Mouse (Mus musculus): ENCODE results near the gene Tnfrsf14.

Gene Tnfrsf14

DNA sequence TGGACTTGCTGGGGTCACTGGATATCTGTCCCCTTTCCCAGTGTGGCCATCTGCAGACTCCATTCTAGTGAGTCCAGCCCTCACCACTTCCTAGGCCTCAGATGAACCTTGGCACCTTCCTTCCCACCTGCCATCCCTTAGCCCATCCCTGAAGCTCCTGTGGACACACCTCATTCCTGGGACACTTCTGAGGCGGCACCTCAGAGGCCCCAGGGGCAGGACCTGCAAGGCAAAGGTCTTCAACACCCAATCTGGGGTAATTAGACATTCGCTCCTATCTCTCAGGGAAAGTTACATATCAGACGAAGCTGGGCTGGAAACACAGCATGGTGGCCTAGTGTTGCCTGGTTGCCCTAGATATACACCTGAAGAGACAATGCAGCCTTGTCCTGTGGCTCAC is 13.7 kb downstream of the Tnfrsf14 start:
- no peak for DNase-seq (ENCODE audit: low spot score)

DNA sequence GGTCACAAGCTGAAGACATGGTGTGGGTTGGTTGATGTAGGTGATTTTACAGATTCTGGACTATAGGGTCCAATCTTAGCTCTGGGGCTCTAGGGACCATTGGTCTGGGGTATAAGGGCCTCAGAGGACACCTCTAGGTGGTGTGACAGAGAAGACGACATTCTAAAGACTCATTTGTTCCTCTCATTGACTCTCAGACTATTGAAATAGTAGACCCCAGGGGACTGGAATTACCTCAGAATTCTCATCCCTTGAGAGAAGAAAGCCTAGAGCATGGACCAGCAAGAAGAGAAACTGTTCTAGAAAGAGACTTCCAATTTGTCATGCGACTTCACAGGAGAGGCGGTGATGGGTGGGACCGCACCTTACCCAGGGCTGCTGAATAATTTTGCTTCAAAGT is 14.1 kb downstream of the Tnfrsf14 start:
- no peak for DNase-seq (ENCODE audit: low spot score)

GRCm38 (mm10) chr4:154913845-154914244 is 14.5 kb downstream of the Tnfrsf14 start:
- DNase-seq (ENCODE audit: low spot score): no peak

DNA sequence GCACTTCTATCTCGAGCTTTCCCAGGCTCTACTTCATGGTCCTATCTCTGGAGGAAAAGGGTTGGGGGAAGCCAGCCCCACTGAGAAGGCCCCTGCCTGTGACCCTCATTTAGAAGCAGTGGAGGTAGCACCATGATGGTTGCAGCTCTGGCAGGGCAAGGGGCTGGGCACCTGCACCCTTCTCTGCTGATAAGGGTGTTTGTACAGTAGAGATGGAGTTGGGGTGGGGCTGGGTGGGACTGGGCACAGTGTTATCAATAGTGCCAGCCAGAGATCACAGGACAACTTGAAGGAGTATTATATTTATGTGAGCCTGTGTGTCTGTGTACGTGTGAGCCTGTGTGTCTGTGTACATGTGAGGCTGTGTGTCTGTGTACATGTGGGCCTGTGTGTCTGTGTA is 16.7 kb downstream of the Tnfrsf14 start:
- no peak for DNase-seq (ENCODE audit: low spot score)

- DNase-seq (ENCODE audit: low spot score): no peak
These were observed 17.5 kb downstream of the Tnfrsf14 start for GRCm38 (mm10) chr4:154910606-154911522.

GRCm38 (mm10) chr4:154908490-154908889 is 19.9 kb downstream of the Tnfrsf14 start:
- DNase-seq (ENCODE audit: low spot score): no peak

DNA sequence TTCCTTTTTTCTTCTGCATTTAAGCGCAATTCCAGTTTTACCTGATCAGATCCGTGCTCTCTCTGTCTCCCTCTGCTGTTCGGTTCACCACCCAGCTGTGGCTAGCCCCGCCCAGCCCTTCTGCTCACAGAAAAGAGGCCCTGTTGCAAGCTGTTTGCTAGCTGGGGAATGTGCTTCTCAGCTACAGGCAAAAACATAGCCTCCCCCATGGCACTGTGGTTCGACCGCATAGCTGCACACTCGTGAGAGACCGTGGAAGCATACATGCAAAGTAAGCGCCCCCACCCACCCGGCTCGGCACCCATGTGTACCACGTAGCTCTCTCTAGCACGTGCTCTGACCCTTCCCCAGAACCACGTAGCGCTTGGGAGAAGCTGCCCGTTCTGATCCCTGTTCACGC is 20.5 kb downstream of the Tnfrsf14 start:
- DNase-seq (ENCODE audit: low spot score): peak; percentile 74

GRCm38 (mm10) chr4:154904185-154905071 is 23.9 kb downstream of the Tnfrsf14 start:
- DNase-seq (ENCODE audit: low spot score): peak; percentile 83

DNA sequence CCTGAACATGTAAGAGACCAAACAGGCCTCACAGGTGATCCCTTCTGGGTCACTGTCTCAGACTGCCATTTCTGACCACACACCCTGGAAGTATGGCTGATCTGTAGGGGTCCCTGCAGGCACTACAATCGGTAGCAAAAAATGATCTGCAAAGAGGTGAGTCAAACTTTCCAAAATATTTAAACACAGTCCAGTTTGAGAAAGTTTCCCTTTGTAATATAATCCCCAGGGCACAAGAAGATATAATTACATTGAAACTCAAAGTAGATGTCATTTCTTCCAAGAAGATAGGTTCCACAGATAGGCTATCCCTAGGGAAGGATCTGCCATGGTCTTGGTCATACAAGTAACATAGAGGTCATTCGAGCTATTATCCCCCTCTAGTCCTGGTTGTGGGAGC is 26.0 kb downstream of the Tnfrsf14 start:
- DNase-seq (ENCODE audit: low spot score): no peak

- peak; percentile 92 for DNase-seq (ENCODE audit: low spot score)
These were observed 29.6 kb downstream of the Tnfrsf14 start, which contains the start of gene Fam213b for GRCm38 (mm10) chr4:154898506-154899446. Gene Fam213b, minus strand, starts transcription at chr4:154899135.

- no peak for DNase-seq (ENCODE audit: low spot score)
These were observed 30.5 kb downstream of the Tnfrsf14 start for GRCm38 (mm10) chr4:154897676-154898465.

DNA sequence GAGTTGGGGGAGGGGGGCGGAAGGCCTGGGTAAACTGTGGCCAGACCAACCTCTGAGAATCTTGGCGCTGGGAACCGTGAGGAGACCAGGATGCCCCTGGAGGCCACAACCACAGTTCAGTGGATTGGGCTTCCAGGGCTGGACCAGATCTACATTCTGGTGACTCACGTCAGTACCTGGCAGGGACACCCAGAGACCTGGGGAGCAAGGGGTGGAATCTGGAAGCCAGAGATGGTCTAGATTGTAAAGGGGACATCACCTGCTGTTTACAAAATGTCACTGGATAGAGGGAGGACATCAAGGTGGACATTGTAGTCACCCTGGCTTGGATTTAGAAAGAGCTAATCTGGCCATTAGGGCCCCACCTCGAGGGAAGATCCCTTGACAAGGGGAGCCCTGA is 32.8 kb downstream of the Tnfrsf14 start:
- no peak for DNase-seq (ENCODE audit: low spot score)

DNA sequence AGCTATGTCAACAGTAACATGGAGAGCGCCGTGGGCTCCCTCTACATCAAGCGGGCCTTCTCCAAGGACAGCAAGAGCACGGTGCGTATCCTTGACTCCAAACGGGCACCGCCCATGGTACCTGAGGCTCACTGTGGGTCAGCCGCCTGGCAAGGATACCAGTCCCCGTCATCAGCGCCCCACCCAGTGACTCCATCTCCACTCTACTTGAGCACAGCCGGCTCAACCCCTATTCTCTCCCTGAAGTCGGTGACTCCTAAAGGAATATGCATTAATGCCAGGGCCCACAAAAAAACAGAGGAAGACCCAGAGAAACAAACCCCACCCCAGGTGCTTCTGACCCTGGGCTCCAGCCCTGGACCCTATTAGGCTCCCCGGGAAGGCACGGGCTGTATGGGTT is 37.5 kb downstream of the Tnfrsf14 start:
- no peak for DNase-seq (ENCODE audit: low spot score)

GRCm38 (mm10) chr4:154887593-154888250 is 40.6 kb downstream of the Tnfrsf14 start:
- DNase-seq (ENCODE audit: low spot score): no peak

DNA sequence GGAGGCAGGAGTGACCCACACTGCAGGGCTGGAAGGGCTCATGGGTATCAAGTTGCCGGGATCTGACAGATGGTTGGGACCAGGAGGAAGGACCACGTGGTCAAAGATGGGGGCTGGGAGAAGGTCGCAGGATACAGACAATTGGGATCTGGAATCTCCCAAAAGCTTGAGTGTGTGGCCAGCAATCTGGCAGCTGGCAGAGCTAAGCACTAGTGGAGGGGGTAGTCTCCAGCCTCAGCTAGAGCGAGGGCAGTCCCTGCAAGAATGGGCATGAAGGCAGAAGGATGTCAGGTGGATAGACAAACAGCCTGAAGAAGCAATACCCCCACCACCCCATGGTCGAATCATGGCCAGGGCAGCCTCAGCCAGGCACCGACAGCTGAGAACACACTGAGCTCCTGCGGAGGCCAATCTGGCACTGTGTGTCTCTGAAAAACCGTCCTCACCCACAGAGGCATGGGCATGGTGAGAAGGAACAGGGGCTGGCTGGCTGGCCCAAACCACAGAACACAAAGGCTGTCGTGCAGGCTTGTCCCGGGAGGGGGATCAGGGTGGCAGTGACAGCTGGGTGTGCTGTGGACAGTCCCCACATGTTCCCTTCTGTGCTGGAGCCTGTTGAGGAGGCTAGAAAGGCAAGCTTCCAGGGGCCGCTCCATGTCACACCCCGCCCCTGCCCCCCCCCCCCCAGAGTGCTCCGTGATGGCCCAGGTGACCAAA is 41.3 kb downstream of the Tnfrsf14 start:
- DNase-seq (ENCODE audit: low spot score): no peak

DNA sequence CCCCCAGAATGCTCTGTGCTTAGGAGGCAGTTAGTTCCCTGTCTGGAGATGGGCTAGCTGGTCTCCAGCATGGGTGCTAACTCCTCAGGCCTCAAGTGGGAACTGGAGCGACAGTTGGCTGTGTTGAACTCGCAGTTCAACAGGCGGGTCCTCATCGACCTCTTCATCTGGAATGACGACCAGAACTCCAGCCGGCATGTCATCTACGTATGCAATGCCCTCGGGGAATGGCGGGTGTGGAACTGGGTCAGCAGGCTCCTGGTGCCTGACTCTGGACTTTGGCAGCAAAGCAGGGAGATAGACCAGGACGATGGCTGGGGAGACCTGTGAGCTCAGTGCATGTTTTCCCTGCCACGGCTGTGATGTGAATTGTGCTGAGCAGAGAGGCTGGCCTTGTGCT is 42.9 kb downstream of the Tnfrsf14 start:
- DNase-seq (ENCODE audit: low spot score): no peak

GRCm38 (mm10) chr4:154882014-154882659 is 46.2 kb downstream of the Tnfrsf14 start:
- no peak for DNase-seq (ENCODE audit: low spot score)

DNA sequence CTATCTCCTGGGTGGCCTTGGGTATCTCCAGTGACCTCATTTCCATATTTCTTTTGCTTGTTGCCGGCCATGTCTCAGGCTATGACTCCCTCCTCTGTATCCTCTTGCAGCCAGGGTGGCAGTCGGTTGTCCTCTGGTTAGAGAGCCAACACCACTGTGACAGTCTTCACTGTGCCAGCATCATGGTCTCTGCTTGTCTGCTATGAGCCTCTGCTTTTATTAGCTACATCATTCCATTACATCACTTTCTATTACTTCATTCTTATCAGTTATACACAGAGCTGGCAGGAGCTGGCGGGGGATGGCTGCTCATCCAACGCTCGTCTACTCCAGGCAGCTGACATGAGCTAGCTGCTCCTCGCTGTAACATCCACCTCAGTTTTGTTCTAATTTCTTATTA is 47.6 kb downstream of the Tnfrsf14 start:
- no peak for DNase-seq (ENCODE audit: low spot score)
